Mouse (Mus musculus): Measurements from ENCODE around the gene Gm8024.
"Not testable (repeated sequence)": the region's sequence is repeated elsewhere in the genome, so short reads cannot be mapped to it uniquely, and the experiment has no call there.

Gm8024 gene

GRCm38 (mm10) chr14:42524182-42524581 lies at the start of gene Gm8024:
Gene Gm8024 (minus strand): TSS chr14:42524282.
- DNase-seq (ENCODE audit: low read depth, low spot score), result not testable (repeated sequence)

DNA sequence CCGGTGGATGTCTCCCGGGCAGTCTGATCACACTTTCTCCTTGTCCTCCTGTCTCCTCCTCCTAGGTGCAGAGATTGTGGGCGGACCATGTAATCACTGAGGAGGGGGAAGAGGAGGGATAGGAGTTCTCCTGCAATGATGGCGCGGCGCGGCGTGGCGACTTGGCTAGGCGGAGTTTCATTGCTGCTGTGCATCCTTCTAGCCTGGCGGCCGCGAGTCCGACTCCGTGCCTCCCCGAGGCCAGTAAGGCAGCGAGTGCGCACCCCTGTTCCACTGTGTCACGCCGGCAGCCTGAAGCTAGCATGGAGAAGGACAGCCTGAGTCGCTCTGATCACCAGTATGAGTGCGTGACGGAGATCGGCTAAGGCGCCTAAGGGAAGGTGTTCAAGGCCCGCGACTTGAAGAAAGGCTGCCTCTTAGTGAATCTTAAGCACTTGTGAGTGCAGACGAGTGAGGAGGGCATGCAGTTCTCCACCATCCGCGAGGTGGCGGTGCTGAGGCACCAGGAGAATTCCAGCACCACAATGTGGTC lies 19.2 kb upstream of the Gm8024 start:
- DNase-seq (ENCODE audit: low read depth, low spot score), result not testable (repeated sequence)

GRCm38 (mm10) chr14:42542316-42543169 lies 18.5 kb upstream of the Gm8024 start:
- DNase-seq (ENCODE audit: low read depth, low spot score), result not testable (repeated sequence)

DNA sequence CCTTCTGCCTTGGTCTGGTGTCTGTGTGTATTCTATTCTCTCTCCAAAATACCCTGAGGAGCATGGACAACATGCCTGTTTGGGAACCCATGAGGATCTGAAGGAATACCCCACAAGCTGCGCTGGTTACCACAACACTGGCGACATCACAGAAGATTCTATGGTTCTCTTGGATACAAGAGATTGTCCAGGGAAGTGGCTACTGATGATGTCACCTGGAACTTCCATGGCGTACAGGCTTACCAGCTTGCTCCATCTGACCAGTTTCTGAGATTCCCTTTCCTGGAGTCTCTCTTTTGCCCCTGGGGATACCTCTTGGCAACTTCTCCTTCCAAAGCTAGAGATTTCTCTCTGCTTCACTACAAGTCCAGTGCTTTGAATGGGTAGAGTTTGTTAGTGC lies 21.8 kb downstream of the Gm8024 start, which contains the start of gene Gm8020:
TSS of gene Gm8020 (minus strand) at position 101 of the 400 bp plus-strand sequence.
- DNase-seq (ENCODE audit: low read depth, low spot score), result not testable (repeated sequence)
